Mouse (Mus musculus): ENCODE results near the gene Sh3gl2.

DNA sequence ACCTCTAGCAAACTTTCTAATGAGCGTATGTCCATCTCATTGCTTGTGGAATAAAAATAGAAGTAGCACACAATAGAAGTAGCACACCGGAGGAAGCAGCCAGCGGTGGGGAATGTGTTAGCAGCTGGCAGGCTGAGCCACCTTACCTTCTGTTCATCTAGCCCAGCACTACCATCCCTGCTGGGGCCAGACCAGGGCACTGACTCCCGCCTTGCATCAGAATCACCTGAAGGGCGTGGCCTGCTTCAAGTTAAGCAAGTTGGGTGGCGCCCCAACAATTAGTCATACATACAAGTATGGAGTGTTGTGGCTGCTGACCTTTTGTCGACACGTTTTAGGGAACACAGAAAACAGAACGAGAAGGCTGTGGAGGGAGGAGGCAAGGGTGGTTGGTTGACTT is 6.5 kb upstream of the Sh3gl2 start:
- no peak for TF ChIP-seq CTCF (IDR thresholded peaks at IDR 0.05; ENCODE audit: control insufficient read depth, insufficient read depth, insufficient replicate concordance, low read depth, low read length)
- no peak for TF ChIP-seq POLR2A (IDR thresholded peaks at IDR 0.05; ENCODE audit: control insufficient read depth, low read depth, low read length)

Data from testis, adult 2 months (tissue).